Mouse (Mus musculus): ENCODE measurements around the gene Teddm3. TPM values are rescaled to one million over a fixed set of nuclear protein-coding genes. Genes with fewer than 3 reads are reported as not detected.
"Not testable (repeated sequence)": the region's sequence is repeated elsewhere in the genome, so short reads cannot be mapped to it uniquely, and the experiment has no call there.

Teddm3 gene
- total and polyA plus RNA-seq, 2 experiments from 2014 or later, result not detected

DNA sequence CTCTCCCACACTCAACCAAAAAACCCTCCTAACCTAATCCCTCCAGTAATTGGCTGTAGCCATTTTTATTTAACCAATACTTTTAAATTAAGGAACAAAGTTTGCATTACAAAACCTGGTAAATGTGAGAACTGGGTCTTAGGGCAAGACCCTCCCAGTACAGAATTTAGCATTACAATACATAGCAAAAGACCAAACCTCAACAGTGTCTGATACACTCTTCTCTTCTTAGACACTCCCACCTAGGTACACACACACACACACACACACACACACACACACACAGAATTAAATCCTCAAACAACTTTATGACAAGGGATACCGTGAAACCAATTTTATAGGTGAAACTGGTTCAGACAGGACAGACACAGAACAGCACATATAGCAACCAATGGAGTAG lies 5.4 kb upstream of the Teddm3 start:
- not testable (repeated sequence) for H3K27me3 ChIP-seq (ENCODE audit: control insufficient read depth, insufficient read depth, low read length); H3K4me3 ChIP-seq (ENCODE audit: low read depth, low read length); H3K36me3 ChIP-seq (replicated peaks; ENCODE audit: control insufficient read depth, insufficient read depth, low read length); H3K4me1 ChIP-seq (ENCODE audit: control insufficient read depth, insufficient read depth); DNase-seq (ENCODE audit: low spot score); H3K9me3 ChIP-seq (replicated peaks; ENCODE audit: control insufficient read depth, low read length); H3K4me2 ChIP-seq (ENCODE audit: low read depth, low read length); H3K27ac ChIP-seq (ENCODE audit: low read depth); ATAC-seq (ENCODE audit: insufficient read depth, low read depth); H3K9ac ChIP-seq (replicated peaks; ENCODE audit: low read depth, low read length)
- 88% methylated on average over 1 of the region's 1 CpGs for WGBS

DNA sequence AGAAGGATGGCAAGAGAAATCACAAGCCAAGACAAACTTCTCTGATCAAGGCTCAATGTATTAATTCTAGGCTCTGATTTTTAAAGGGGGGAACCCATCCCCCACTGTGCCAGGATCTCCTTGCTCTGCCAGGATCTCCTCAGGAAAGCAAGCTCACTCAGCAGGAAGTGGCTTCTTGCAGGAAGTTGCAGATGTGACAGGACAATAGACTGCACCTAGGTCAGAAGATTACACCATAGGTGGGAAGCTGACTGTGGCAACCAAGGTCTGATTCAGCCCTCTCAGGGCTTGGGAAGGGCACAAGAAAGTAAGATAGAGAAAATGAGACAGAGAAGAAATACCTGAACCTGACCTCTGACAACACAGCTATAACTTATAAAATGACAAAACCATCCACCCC lies 2.5 kb upstream of the Teddm3 start:
- not testable (repeated sequence) for DNase-seq (ENCODE audit: low spot score); H3K9ac ChIP-seq (replicated peaks; ENCODE audit: low read depth, low read length); H3K27ac ChIP-seq (ENCODE audit: low read depth); H3K36me3 ChIP-seq (replicated peaks; ENCODE audit: control insufficient read depth, insufficient read depth, low read length); H3K27me3 ChIP-seq (ENCODE audit: control insufficient read depth, insufficient read depth, low read length); H3K9me3 ChIP-seq (replicated peaks; ENCODE audit: control insufficient read depth, low read length); ATAC-seq (ENCODE audit: insufficient read depth, low read depth); H3K4me2 ChIP-seq (ENCODE audit: low read depth, low read length); H3K4me1 ChIP-seq (ENCODE audit: control insufficient read depth, insufficient read depth); H3K4me3 ChIP-seq (ENCODE audit: low read depth, low read length)

DNA sequence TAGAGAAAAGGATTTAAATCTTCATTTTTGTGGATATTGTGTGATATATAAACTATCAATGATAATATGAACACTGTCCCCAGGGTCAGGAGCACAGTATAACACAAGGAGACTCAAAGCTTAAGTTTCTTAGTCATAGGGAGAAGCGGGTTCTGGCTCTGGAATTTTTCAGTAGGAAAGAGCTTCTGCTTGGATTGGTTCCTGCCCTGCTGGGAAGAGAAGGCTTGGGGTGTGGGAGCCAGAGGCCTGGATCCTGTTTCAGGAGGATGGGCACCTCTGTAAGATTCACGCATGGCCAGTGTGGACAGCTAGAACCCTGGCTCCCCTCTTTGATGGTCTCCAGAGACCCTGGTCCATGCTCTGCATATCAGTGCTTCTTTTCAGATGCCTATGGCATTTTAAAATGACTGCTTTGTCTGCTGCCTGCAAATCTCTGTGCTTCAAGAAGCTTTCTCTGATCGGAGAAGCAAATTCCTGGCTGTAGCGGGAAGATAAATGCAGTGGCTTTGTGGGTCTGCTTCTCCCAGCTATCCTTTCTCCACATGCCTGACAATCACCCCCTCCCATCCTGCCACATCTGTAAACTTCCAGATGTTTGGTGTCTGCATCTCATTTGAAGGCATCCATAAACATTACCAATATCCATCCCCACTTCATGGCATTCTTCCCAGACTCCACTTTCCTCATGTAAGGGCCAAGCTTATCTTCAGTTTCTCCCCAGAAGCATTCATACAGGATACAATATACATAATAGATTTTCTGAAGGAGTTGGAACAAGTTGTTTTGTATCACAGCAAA lies 2.0 kb downstream of the Teddm3 start:
- Histone ChIP-seq H3K4me1 (ENCODE audit: control insufficient read depth, insufficient read depth) (no peaks in the 10 kb centered on the region), H3K9me3 (replicated peaks; ENCODE audit: control insufficient read depth, low read length) (no peaks in the 10 kb centered on the region), H3K9ac (replicated peaks; ENCODE audit: low read depth, low read length) (no peak overlapping the region), H3K4me3 (ENCODE audit: low read depth, low read length) (no peak overlapping the region), H3K27me3 (ENCODE audit: control insufficient read depth, insufficient read depth, low read length) (no peaks in the 10 kb centered on the region), H3K27ac (ENCODE audit: low read depth) (no peak overlapping the region), H3K36me3 (replicated peaks; ENCODE audit: control insufficient read depth, insufficient read depth, low read length) (no peaks in the 10 kb centered on the region), H3K4me2 (ENCODE audit: low read depth, low read length) (no peak overlapping the region)
- 37% methylated on average over 4 of the region's 4 CpGs for WGBS
- DNase-seq (ENCODE audit: low spot score) (no peak), ATAC-seq (ENCODE audit: insufficient read depth, low read depth) (no peak)
- no peak for TF ChIP-seq CTCF (IDR thresholded peaks at IDR 0.05; ENCODE audit: low read depth)

DNA sequence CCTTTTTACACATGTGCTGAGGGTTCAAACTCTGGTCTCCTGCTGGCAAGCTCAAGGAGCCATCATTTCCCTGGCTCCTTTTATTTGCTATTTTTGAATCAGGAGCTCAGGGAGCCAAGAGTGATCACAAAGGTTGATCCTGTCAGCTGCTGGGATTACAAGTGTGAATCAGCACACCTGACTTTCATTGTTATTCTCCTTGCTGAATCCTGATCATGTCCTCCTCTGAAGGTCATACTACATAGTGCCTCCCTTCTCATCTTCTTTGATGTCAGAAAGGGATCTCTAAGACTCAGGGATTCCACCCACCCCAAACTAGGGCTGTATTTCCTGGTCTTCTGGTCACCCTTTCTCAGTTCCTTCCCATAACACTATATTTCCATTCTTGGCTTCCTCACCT lies 3.9 kb downstream of the Teddm3 start:
- no peaks in the 10 kb centered on the region for H3K4me1 ChIP-seq (ENCODE audit: control insufficient read depth, insufficient read depth)
- H3K27ac ChIP-seq (ENCODE audit: low read depth), result no peak overlapping the region
- no peak overlapping the region for H3K4me2 ChIP-seq (ENCODE audit: low read depth, low read length)
- ATAC-seq (ENCODE audit: insufficient read depth, low read depth) (no peak), DNase-seq (ENCODE audit: low spot score) (no peak)
- TF ChIP-seq EP300 (IDR thresholded peaks at IDR 0.05; ENCODE audit: low read depth) (no peak), CTCF (IDR thresholded peaks at IDR 0.05; ENCODE audit: low read depth) (no peak)
- no peak overlapping the region for H3K9ac ChIP-seq (replicated peaks; ENCODE audit: low read depth, low read length)
- no peaks in the 10 kb centered on the region for H3K27me3 ChIP-seq (ENCODE audit: control insufficient read depth, insufficient read depth, low read length)
- no peaks in the 10 kb centered on the region for H3K36me3 ChIP-seq (replicated peaks; ENCODE audit: control insufficient read depth, insufficient read depth, low read length)
- H3K9me3 ChIP-seq (replicated peaks; ENCODE audit: control insufficient read depth, low read length), result no peaks in the 10 kb centered on the region
- H3K4me3 ChIP-seq (ENCODE audit: low read depth, low read length), result no peak overlapping the region

DNA sequence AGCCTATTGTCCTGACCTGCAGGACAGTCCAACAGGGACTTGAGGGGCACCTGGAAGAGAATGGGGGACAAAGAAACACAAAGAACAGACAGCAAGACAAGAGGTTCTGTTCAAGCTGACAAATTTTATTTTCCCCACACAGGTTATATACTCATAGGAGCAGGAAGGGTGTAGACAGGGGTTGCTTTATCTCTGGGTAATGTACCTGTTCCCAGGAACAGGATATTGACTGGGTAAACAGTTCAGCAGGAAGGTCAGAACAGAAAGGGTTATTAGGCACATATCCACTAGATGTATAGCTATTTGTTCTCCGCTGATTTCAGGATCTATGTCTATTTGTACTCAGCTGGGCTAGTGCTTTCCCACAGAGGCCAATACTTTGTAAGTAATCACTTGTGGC lies 5.3 kb downstream of the Teddm3 start:
- WGBS, result 81% methylated on average over 1 of the region's 1 CpGs
- not testable (repeated sequence) for ATAC-seq (ENCODE audit: insufficient read depth, low read depth); DNase-seq (ENCODE audit: low spot score); H3K36me3 ChIP-seq (replicated peaks; ENCODE audit: control insufficient read depth, insufficient read depth, low read length); H3K9me3 ChIP-seq (replicated peaks; ENCODE audit: control insufficient read depth, low read length); H3K27me3 ChIP-seq (ENCODE audit: control insufficient read depth, insufficient read depth, low read length); H3K4me1 ChIP-seq (ENCODE audit: control insufficient read depth, insufficient read depth); H3K4me2 ChIP-seq (ENCODE audit: low read depth, low read length); H3K4me3 ChIP-seq (ENCODE audit: low read depth, low read length); H3K9ac ChIP-seq (replicated peaks; ENCODE audit: low read depth, low read length); H3K27ac ChIP-seq (ENCODE audit: low read depth)

DNA sequence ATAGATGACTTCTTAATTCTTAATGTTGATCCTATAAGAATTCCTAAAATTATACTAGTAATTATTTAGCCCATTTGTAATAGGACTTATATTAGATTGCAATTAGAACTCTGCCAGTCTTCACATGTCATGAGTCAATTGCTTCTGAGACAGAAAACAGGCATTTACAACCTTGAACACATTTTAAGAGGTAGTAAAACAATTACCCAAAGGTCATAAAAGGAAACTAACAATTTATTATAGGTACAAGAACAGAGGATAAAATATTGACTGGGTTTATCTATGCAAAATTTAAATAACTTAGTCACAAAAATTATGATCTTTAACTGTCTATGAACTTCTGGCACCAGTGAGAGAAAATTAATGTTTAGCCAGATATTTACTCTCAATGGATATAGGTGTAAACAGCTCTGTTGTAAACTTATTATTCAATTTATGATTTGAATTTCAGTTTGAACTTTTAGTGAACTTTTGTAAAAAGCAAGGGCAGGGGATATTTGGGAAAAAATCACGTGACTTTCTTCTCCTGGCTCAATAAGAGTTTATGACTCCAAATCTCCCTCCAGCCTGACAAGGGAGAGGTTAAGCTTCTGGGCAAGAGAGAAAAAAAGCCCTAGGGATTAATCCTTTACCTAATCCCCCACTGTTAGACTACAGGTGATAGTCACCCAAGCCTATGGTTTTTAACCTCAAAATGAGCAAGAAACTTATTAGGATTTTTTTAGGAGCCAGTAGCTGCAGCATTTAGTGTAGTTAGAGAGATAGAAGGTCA lies 17.3 kb downstream of the Teddm3 start:
- TF ChIP-seq EP300 (IDR thresholded peaks at IDR 0.05; ENCODE audit: low read depth) (no peak), CTCF (IDR thresholded peaks at IDR 0.05; ENCODE audit: low read depth) (no peak)
- 51% methylated on average over 1 of the region's 1 CpGs for WGBS
- Histone ChIP-seq H3K4me3 (ENCODE audit: low read depth, low read length) (no peak overlapping the region), H3K4me2 (ENCODE audit: low read depth, low read length) (no peak overlapping the region), H3K9ac (replicated peaks; ENCODE audit: low read depth, low read length) (no peak overlapping the region), H3K27ac (ENCODE audit: low read depth) (no peak overlapping the region), H3K27me3 (ENCODE audit: control insufficient read depth, insufficient read depth, low read length) (no peaks in the 10 kb centered on the region), H3K9me3 (replicated peaks; ENCODE audit: control insufficient read depth, low read length) (peaks cover 8% of the 10 kb centered on the region; the same call in 1 of the 2 replicates), H3K4me1 (ENCODE audit: control insufficient read depth, insufficient read depth) (no peaks in the 10 kb centered on the region), H3K36me3 (replicated peaks; ENCODE audit: control insufficient read depth, insufficient read depth, low read length) (no peaks in the 10 kb centered on the region)
- no peak for DNase-seq (ENCODE audit: low spot score)
- ATAC-seq (ENCODE audit: insufficient read depth, low read depth), result no peak

DNA sequence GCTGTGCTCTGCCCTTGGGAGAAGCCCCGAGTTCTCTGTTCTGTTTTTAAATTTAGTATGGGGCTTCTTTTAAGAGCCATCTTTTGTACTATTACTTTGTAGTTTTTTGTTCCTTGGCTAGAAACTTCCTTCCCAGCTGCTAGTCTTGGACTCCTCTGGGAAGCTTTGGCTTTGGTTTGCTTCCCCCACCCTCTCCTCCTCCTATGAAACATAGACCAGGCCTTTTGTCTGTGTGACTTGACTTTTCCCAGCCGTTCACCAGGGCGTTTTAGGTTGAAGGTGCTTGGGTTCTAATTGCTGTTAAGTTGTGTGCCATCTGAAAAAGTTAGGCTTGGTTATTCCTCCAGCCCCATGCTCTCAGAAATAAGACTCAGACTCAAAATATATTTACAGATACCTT lies 26.1 kb downstream of the Teddm3 start:
- not testable (repeated sequence) for ATAC-seq (ENCODE audit: insufficient read depth, low read depth)
- WGBS, result 75% methylated on average over 3 of the region's 3 CpGs

DNA sequence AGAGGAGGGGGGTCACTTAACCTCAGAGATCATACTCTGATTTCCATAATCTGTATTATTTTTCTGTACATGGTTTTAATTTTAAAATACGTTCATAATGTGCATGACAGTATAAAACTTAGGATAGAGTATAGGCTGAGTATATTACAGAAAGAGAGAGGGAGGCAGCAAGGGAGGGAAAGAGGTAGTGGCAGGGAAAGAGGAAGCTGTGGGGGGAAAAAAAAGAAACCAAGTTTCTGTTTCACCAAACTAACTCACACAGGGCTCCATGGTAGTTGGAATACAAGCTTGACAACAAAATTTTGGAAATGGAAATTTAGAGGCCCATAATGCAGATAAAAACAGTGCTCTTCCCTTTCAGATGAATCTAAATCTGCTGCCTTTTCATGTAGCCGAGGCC lies 31.0 kb downstream of the Teddm3 start:
- not testable (repeated sequence) for H3K9ac ChIP-seq (replicated peaks; ENCODE audit: low read depth, low read length); H3K4me3 ChIP-seq (ENCODE audit: low read depth, low read length); H3K36me3 ChIP-seq (replicated peaks; ENCODE audit: control insufficient read depth, insufficient read depth, low read length); ATAC-seq (ENCODE audit: insufficient read depth, low read depth); DNase-seq (ENCODE audit: low spot score); H3K27me3 ChIP-seq (ENCODE audit: control insufficient read depth, insufficient read depth, low read length); H3K9me3 ChIP-seq (replicated peaks; ENCODE audit: control insufficient read depth, low read length); H3K4me2 ChIP-seq (ENCODE audit: low read depth, low read length); H3K27ac ChIP-seq (ENCODE audit: low read depth); H3K4me1 ChIP-seq (ENCODE audit: control insufficient read depth, insufficient read depth)
- 61% methylated on average over 2 of the region's 2 CpGs for WGBS

More for the DNA sequence above, 26.1 kb downstream of the Teddm3 start:
- H3K36me3 ChIP-seq (replicated peaks; ENCODE audit: control insufficient read depth, insufficient read depth, low read length); H3K27ac ChIP-seq (ENCODE audit: low read depth); H3K4me2 ChIP-seq (ENCODE audit: low read depth, low read length); H3K4me1 ChIP-seq (ENCODE audit: control insufficient read depth, insufficient read depth); H3K4me3 ChIP-seq (ENCODE audit: low read depth, low read length); H3K9ac ChIP-seq (replicated peaks; ENCODE audit: low read depth, low read length); DNase-seq (ENCODE audit: low spot score); H3K9me3 ChIP-seq (replicated peaks; ENCODE audit: control insufficient read depth, low read length); H3K27me3 ChIP-seq (ENCODE audit: control insufficient read depth, insufficient read depth, low read length): not testable (repeated sequence)

Measured in heart, postnatal 0 days (tissue).